Mouse (Mus musculus): ENCODE measurements around the gene Hsph1.

- TF ChIP-seq GABPA (IDR thresholded peaks at IDR 0.05; ENCODE audit: insufficient replicate concordance, low read depth, low read length) = no peak
- TF ChIP-seq MAX (IDR thresholded peaks at IDR 0.05; ENCODE audit: low read length) = no peak
- TF ChIP-seq CTCF (conservative IDR thresholded peaks at IDR 0.05 in 1 of 2, IDR thresholded peaks at IDR 0.05 in 1 of 2; ENCODE audit: low read depth in 2 of 2, low read length in 2 of 2) = no peak
- TF ChIP-seq EP300 (IDR thresholded peaks at IDR 0.05; ENCODE audit: low read length) = no peak
- no peak for TF ChIP-seq MEF2A (IDR thresholded peaks at IDR 0.05; ENCODE audit: borderline replicate concordance, low read depth, low read length)
Observed at GRCm38 (mm10) chr5:149622644-149623043, 13.5 kb downstream of the Hsph1 start.

Data from CH12.LX (cell line).